Comparison of ENCODE assay signal across 8 mouse cellular contexts in genomic region chr2:152693735-152694134, GRCm38 (mm10). TPM values are rescaled to one million over a fixed set of nuclear protein-coding genes. Genes with fewer than 3 reads are reported as not detected.
DNase-seq lines count a peak whose midpoint lies in the region; ATAC-seq and TF ChIP-seq lines count a peak whose summit lies in the region.

No protein-coding gene starts in this region.

- H3K79me3 ChIP-seq in C2C12 (ENCODE audit: low read depth) = peaks cover 4% of the 10 kb centered on the region

- peak overlapping the region; percentile 22 for H3K4me3 ChIP-seq in heart, embryonic 10.5 days
- H3K4me3 ChIP-seq in C2C12 (ENCODE audit: insufficient read depth, poor library complexity, severe bottlenecking) = no peak overlapping the region
- no peak overlapping the region; the same call in 1 of the 2 replicates for H3K4me3 ChIP-seq in forebrain, embryonic 16.5 days (replicated peaks; ENCODE audit: low read length)
- H3K4me3 ChIP-seq in liver, embryonic 14.5 days (ENCODE audit: insufficient read depth in 1 of 2, low read depth in 2 of 2, low read length in 2 of 2) = 0 out of 4 replicates have a peak overlapping the region, but pooled peaks of 1 of the 2 experiments have one; percentile 4

- TF ChIP-seq CTCF in C2C12 (IDR thresholded peaks at IDR 0.05; ENCODE audit: control insufficient read depth, insufficient read depth, insufficient read length) = no peak
- TF ChIP-seq CTCF in liver, embryonic 14.5 days (IDR thresholded peaks at IDR 0.05; ENCODE audit: low read depth) = no peak

- ATAC-seq in forebrain, embryonic 16.5 days = no peak
- ATAC-seq in liver, embryonic 14.5 days (ENCODE audit: insufficient read depth) = no peak

- no peaks in the 10 kb centered on the region for H3K9me3 ChIP-seq in heart, embryonic 10.5 days
- no peaks in the 10 kb centered on the region for H3K9me3 ChIP-seq in forebrain, embryonic 16.5 days (ENCODE audit: control insufficient read depth, low read length)
- no peaks in the 10 kb centered on the region for H3K9me3 ChIP-seq in liver, embryonic 14.5 days (ENCODE audit: control insufficient read depth, low read length)

- H3K36me3 ChIP-seq in heart, embryonic 10.5 days = peaks cover 52% of the 10 kb centered on the region
- H3K36me3 ChIP-seq in C2C12 (ENCODE audit: control insufficient read depth, insufficient read depth) = peaks cover 64% of the 10 kb centered on the region
- peaks cover 20% of the 10 kb centered on the region for H3K36me3 ChIP-seq in forebrain, embryonic 16.5 days (ENCODE audit: control insufficient read depth, insufficient read depth)
- peaks cover 7% of the 10 kb centered on the region for H3K36me3 ChIP-seq in liver, embryonic 14.5 days (replicated peaks; ENCODE audit: control insufficient read depth, insufficient read depth, low read depth)

- H3K9ac ChIP-seq in forebrain, embryonic 16.5 days (replicated peaks; ENCODE audit: low read depth, low read length) = peak overlapping the region; percentile 46; the same call in 1 of the 2 replicates
- H3K9ac ChIP-seq in liver, embryonic 14.5 days (replicated peaks) = peak overlapping the region; percentile 31; the same call in 1 of the 2 replicates

- no peaks in the 10 kb centered on the region for H3K27me3 ChIP-seq in heart, embryonic 10.5 days (ENCODE audit: insufficient read depth, poor library complexity, severe bottlenecking)
- no peaks in the 10 kb centered on the region for H3K27me3 ChIP-seq in C2C12 (ENCODE audit: control insufficient read depth, insufficient read depth, insufficient read length)
- no peaks in the 10 kb centered on the region for H3K27me3 ChIP-seq in forebrain, embryonic 16.5 days (replicated peaks; ENCODE audit: control insufficient read depth, insufficient read depth, low read length)
- no peaks in the 10 kb centered on the region for H3K27me3 ChIP-seq in liver, embryonic 14.5 days (ENCODE audit: control insufficient read depth, insufficient read depth, low read length)

- 86% methylated on average over 13 of the region's 13 CpGs for WGBS in heart, embryonic 10.5 days
- 92% methylated on average over 13 of the region's 13 CpGs for WGBS in forebrain, embryonic 16.5 days
- 83% methylated on average over 13 of the region's 13 CpGs for WGBS in liver, embryonic 14.5 days (ENCODE audit: insufficient replicate concordance)

- no peak for TF ChIP-seq EP300 in liver, embryonic 14.5 days (IDR thresholded peaks at IDR 0.05; ENCODE audit: low read depth)

- H3ac ChIP-seq in C2C12 (ENCODE audit: control insufficient read depth, insufficient read length, low read depth) = peak overlapping the region; percentile 49

- no peak for DNase-seq in heart, embryonic 10.5 days (ENCODE audit: low spot score)
- DNase-seq in heart, adult 9 months (ENCODE audit: low spot score in 2 of 2) = no peak
- no peak for DNase-seq in liver, embryonic 14.5 days (ENCODE audit: low read depth in 3 of 3, low spot score in 3 of 3)
- DNase-seq in retina, postnatal 1 day = no peak
- no peak for DNase-seq in thymus, postnatal 10 days (ENCODE audit: low spot score in 2 of 2)
- no peak for DNase-seq in adrenal gland, postnatal 10 days

- H3K79me2 ChIP-seq in C2C12 (ENCODE audit: control insufficient read depth, insufficient read depth) = peaks cover 26% of the 10 kb centered on the region

- H3K4me2 ChIP-seq in forebrain, embryonic 16.5 days (ENCODE audit: low read length) = peak overlapping the region; percentile 46
- peak overlapping the region; percentile 50 for H3K4me2 ChIP-seq in liver, embryonic 14.5 days (ENCODE audit: low read depth)

- H3K27ac ChIP-seq in heart, embryonic 10.5 days = peak overlapping the region; percentile 67
- no peak overlapping the region for H3K27ac ChIP-seq in forebrain, embryonic 16.5 days (ENCODE audit: low read length)
- no peak overlapping the region for H3K27ac ChIP-seq in liver, embryonic 14.5 days

- peaks cover 19% of the 10 kb centered on the region for H3K4me1 ChIP-seq in heart, embryonic 10.5 days
- H3K4me1 ChIP-seq in forebrain, embryonic 16.5 days (replicated peaks; ENCODE audit: control insufficient read depth, insufficient read depth, low read length) = peaks cover 3% of the 10 kb centered on the region; the same call in 1 of the 2 replicates
- H3K4me1 ChIP-seq in liver, embryonic 14.5 days (replicated peaks; ENCODE audit: control insufficient read depth in 2 of 2, insufficient read depth in 2 of 2, low read length in 1 of 2) = 0 out of 4 replicates have a peak, but pooled peaks cover 0 to 2% of the 10 kb centered on the region in 2 experiments

TF ChIP-seq in C2C12, 6 proteins besides CTCF, POLR2A, EP300 and RAD21:
- TF ChIP-seq MYOD1 (IDR thresholded peaks at IDR 0.05; ENCODE audit: control insufficient read depth, insufficient read length, low read depth) (no peak), MAX (IDR thresholded peaks at IDR 0.05) (no peak), FOSL1 (IDR thresholded peaks at IDR 0.05; ENCODE audit: insufficient read depth, low read length, poor library complexity, severe bottlenecking) (no peak), USF1 (IDR thresholded peaks at IDR 0.05; ENCODE audit: low read depth) (no peak), CEBPB (IDR thresholded peaks at IDR 0.05; ENCODE audit: low read depth) (no peak), MYOG (IDR thresholded peaks at IDR 0.05; ENCODE audit: control insufficient read depth, extremely low read depth, insufficient read length) (no peak)

RNA-seq across cellular contexts. Expression of gene Mcts2, which starts 6.9 kb away (rescaled TPM):
- polyA plus RNA-seq in heart, embryonic 10.5 days (2016; fragmentation: Nextera tagmentation; extraction: Ambion mirVana) = 28.0 and 33.2 TPM in 2 replicates
- 24.7 TPM for polyA plus RNA-seq in C2C12 (2012; fragmentation: generic; extraction: Trizol)
- 29.3 and 32.8 TPM in 2 replicates for polyA plus RNA-seq in forebrain, embryonic 16.5 days (2015; fragmentation: Nextera tagmentation; extraction: Ambion mirVana)
- 4.3 and 10.3 TPM in 2 replicates for polyA plus RNA-seq in liver, embryonic 14.5 days (2012; rRNA removed)
- polyA plus RNA-seq in liver, embryonic 14.5 days (2014; fragmentation: Nextera tagmentation; extraction: Ambion mirVana) = 14.7 and 15.2 TPM in 2 replicates
- total RNA-seq in adrenal gland, postnatal 10 days (2021) = 10 to 100 TPM; 24.5 to 26.7 TPM

RNA-seq across cellular contexts. Expression of gene H13, which starts 24.5 kb away (rescaled TPM):
- 84.1 and 103 TPM in 2 replicates for polyA plus RNA-seq in heart, embryonic 10.5 days (2016; fragmentation: Nextera tagmentation; extraction: Ambion mirVana)
- 136 TPM for polyA plus RNA-seq in C2C12 (2012; fragmentation: generic; extraction: Trizol)
- 173 and 174 TPM in 2 replicates for polyA plus RNA-seq in forebrain, embryonic 16.5 days (2015; fragmentation: Nextera tagmentation; extraction: Ambion mirVana)
- polyA plus RNA-seq in liver, embryonic 14.5 days (2012; rRNA removed) = 24.1 and 27.4 TPM in 2 replicates
- polyA plus RNA-seq in liver, embryonic 14.5 days (2014; fragmentation: Nextera tagmentation; extraction: Ambion mirVana) = 38.1 and 39.4 TPM in 2 replicates
- 100 to 1,000 TPM; 105 to 125 TPM for total RNA-seq in adrenal gland, postnatal 10 days (2021)

RNA-seq across cellular contexts. Expression of gene Id1, which starts 42.3 kb away (rescaled TPM):
- 92.5 and 124 TPM in 2 replicates for polyA plus RNA-seq in heart, embryonic 10.5 days (2016; fragmentation: Nextera tagmentation; extraction: Ambion mirVana)
- 503 TPM for polyA plus RNA-seq in C2C12 (2012; fragmentation: generic; extraction: Trizol)
- 22.3 and 26.0 TPM in 2 replicates for polyA plus RNA-seq in forebrain, embryonic 16.5 days (2015; fragmentation: Nextera tagmentation; extraction: Ambion mirVana)
- polyA plus RNA-seq in liver, embryonic 14.5 days (2012; rRNA removed) = 45.6 and 50.6 TPM in 2 replicates
- polyA plus RNA-seq in liver, embryonic 14.5 days (2014; fragmentation: Nextera tagmentation; extraction: Ambion mirVana) = 20.7 and 22.6 TPM in 2 replicates
- total RNA-seq in adrenal gland, postnatal 10 days (2021) = 100 to 1,000 TPM; 112 to 182 TPM
